Mouse (Mus musculus): ENCODE measurements around the gene Blmh.

GRCm38 (mm10) chr11:76920607-76921006, 4.0 kb upstream of the Blmh start:
- no peak for TF ChIP-seq CTCF (IDR thresholded peaks at IDR 0.05 in 2 of 3, conservative IDR thresholded peaks at IDR 0.05 in 1 of 3; ENCODE audit: control insufficient read depth in 1 of 3, insufficient read depth in 1 of 3, low read depth in 2 of 3, low read length in 3 of 3, poor library complexity in 1 of 3, severe bottlenecking in 1 of 3)
- TF ChIP-seq NRF1 (IDR thresholded peaks at IDR 0.05; ENCODE audit: insufficient read depth, low read depth, low read length, poor library complexity, severe bottlenecking): no peak
- TF ChIP-seq ZKSCAN1 (IDR thresholded peaks at IDR 0.05; ENCODE audit: low read depth, low read length): no peak
